Mouse (Mus musculus) brain, adult 2 months (tissue): ENCODE results near the gene Ncoa1.

Experiments
- DNase-seq: peaks from one replicate; pipeline ENCODE4 v3.0.0; 2011; ENCODE audit warnings: low read depth, low spot score

Ncoa1 gene

GRCm38 (mm10) chr12:4476832-4477671 is at the start of gene Ncoa1:
Gene Ncoa1, minus strand, starts transcription at chr12:4477182.
- peak; percentile 68 for DNase-seq

GRCm38 (mm10) chr12:4524546-4524945 is 47.6 kb upstream of the Ncoa1 start:
- no peak for DNase-seq

GRCm38 (mm10) chr12:4523688-4524298 is 46.8 kb upstream of the Ncoa1 start:
- DNase-seq = peak; percentile 64

- peak; percentile 77 for DNase-seq
These were observed 46.2 kb upstream of the Ncoa1 start for GRCm38 (mm10) chr12:4523208-4523607.

- no peak for DNase-seq
These were observed 42.0 kb upstream of the Ncoa1 start for GRCm38 (mm10) chr12:4518957-4519356.

- DNase-seq = peak; percentile 39
These were observed 32.6 kb upstream of the Ncoa1 start for GRCm38 (mm10) chr12:4509591-4510061.

GRCm38 (mm10) chr12:4508182-4508581 is 31.2 kb upstream of the Ncoa1 start:
- DNase-seq = no peak

GRCm38 (mm10) chr12:4507461-4507860 is 30.5 kb upstream of the Ncoa1 start:
- DNase-seq = peak; percentile 76

- DNase-seq = no peak
These were observed 29.9 kb upstream of the Ncoa1 start for GRCm38 (mm10) chr12:4506810-4507430.

- DNase-seq = no peak
These were observed 28.3 kb upstream of the Ncoa1 start for GRCm38 (mm10) chr12:4505298-4505697.

- DNase-seq = peak; percentile 39
These were observed 26.8 kb upstream of the Ncoa1 start for GRCm38 (mm10) chr12:4503673-4504326.

- peak; percentile 90 for DNase-seq
These were observed 24.9 kb upstream of the Ncoa1 start for GRCm38 (mm10) chr12:4501916-4502315.

GRCm38 (mm10) chr12:4500516-4500915 is 23.5 kb upstream of the Ncoa1 start:
- DNase-seq = no peak

- DNase-seq = no peak
These were observed 22.7 kb upstream of the Ncoa1 start for GRCm38 (mm10) chr12:4499651-4500175.

- DNase-seq = no peak
These were observed 11.4 kb upstream of the Ncoa1 start for GRCm38 (mm10) chr12:4488411-4488810.

- DNase-seq = peak; percentile 33
These were observed 6.4 kb upstream of the Ncoa1 start for GRCm38 (mm10) chr12:4483386-4483785.

- peak; percentile 55 for DNase-seq
These were observed 4.7 kb upstream of the Ncoa1 start for GRCm38 (mm10) chr12:4481687-4482086.

GRCm38 (mm10) chr12:4480250-4480649 is 3.3 kb upstream of the Ncoa1 start:
- DNase-seq = no peak

- no peak for DNase-seq
These were observed 2.3 kb upstream of the Ncoa1 start for GRCm38 (mm10) chr12:4479171-4479881.

- no peak for DNase-seq
These were observed 1.2 kb upstream of the Ncoa1 start for GRCm38 (mm10) chr12:4477941-4478795.
